26 mouse cellular contexts compared by ENCODE assay signal in genomic region chr12:83523056-83523455, GRCm38 (mm10). TPM values are rescaled to one million over a fixed set of nuclear protein-coding genes. Genes with fewer than 3 reads are reported as not detected.
DNase-seq lines count a peak whose midpoint lies in the region; ATAC-seq and TF ChIP-seq lines count a peak whose summit lies in the region.
"Had no signal": no experiment of that assay in that cellular context is flagged by ENCODE, and none has a peak within 500 bp of the region (broad histone marks: within the 10 kb centered on the region; RNA-seq: fewer than 3 reads in every experiment).

No protein-coding gene starts in this region.

- peak overlapping the region; percentile 90 for H3K27ac ChIP-seq in gastrocnemius, adult 2 months
- peak overlapping the region; percentile 46 for H3K27ac ChIP-seq in ES-E14 (ENCODE audit: insufficient read depth, low read depth, low read length, poor library complexity, severe bottlenecking)
- H3K27ac ChIP-seq: embryonic facial prominence, embryonic 10.5 days; embryonic facial prominence, embryonic 13.5 days; forebrain, embryonic 12.5 days; hindbrain, embryonic 12.5 days; hindbrain, postnatal 0 days had no signal

- peaks cover 83% of the 10 kb centered on the region for H3K4me1 ChIP-seq in megakaryocyte, embryonic 14.5 days
- peaks cover 3 to 32% of the 10 kb centered on the region in 2 experiments; a peak in 3 of 4 replicates for H3K4me1 ChIP-seq in ES-E14 (ENCODE audit: control insufficient read depth in 2 of 2, insufficient read depth in 2 of 2, low read length in 2 of 2, poor library complexity in 1 of 2)

- DNase-seq in gastrocnemius, adult 2 months: no peak
- DNase-seq in gastrocnemius, adult 8-10 months (ENCODE audit: low spot score in 2 of 2): no peak
- DNase-seq in ES-E14 (ENCODE audit: low read depth, low spot score): no peak
- DNase-seq in spleen, postnatal 36 days (ENCODE audit: low spot score in 2 of 2): no peak
- DNase-seq: adrenal gland, postnatal 25 days; cerebellum, adult 11-12 months; cerebellum, adult 8-10 months; cerebellum, postnatal 10 days; cerebellum, postnatal 36 days; embryo, embryonic 11 days; gastrocnemius, postnatal 25 days; heart, adult 2 months; kidney, adult 18-20 months had no signal

- in situ Hi-C loops in ES-E14 (cut with MboI; ENCODE audit: low sequenced_read_pairs in 2 of 2, unreplicated experiment in 2 of 2): no loop called here

- no peaks in the 10 kb centered on the region for H3K9me3 ChIP-seq in megakaryocyte, embryonic 14.5 days
- H3K9me3 ChIP-seq in ES-E14 (ENCODE audit: control insufficient read depth, insufficient read depth, low read depth, low read length): no peaks in the 10 kb centered on the region
- H3K9me3 ChIP-seq: embryonic facial prominence, embryonic 10.5 days; embryonic facial prominence, embryonic 13.5 days; forebrain, embryonic 12.5 days; heart, embryonic 10.5 days; hindbrain, embryonic 12.5 days had no signal

- H3K27me3 ChIP-seq in megakaryocyte, embryonic 14.5 days (replicated peaks): no peaks in the 10 kb centered on the region
- H3K27me3 ChIP-seq: embryonic facial prominence, embryonic 13.5 days; forebrain, embryonic 12.5 days; hindbrain, embryonic 12.5 days had no signal

- H3K36me3 ChIP-seq in megakaryocyte, embryonic 14.5 days (replicated peaks; ENCODE audit: low read length): peaks cover 21% of the 10 kb centered on the region
- H3K36me3 ChIP-seq in ES-E14 (ENCODE audit: control insufficient read depth, insufficient read depth, low read length, poor library complexity, severe bottlenecking): peaks cover 8% of the 10 kb centered on the region; the same call in 1 of the 2 replicates
- H3K36me3 ChIP-seq: forebrain, embryonic 12.5 days; hindbrain, embryonic 12.5 days had no signal

- TF ChIP-seq CTCF in gastrocnemius, adult 2 months (IDR thresholded peaks at IDR 0.05): no peak

- intact Hi-C loops in gastrocnemius, adult 2 months (cut with DNase I): loop anchor here (5.0 kb wide), 1 partner anchor 109 kb away; the partner anchor contains the start of gene Rbm25

- ATAC-seq in megakaryocyte, adult 5-6 weeks (ENCODE audit: poor library complexity, severe bottlenecking): no peak
- ATAC-seq: CD4-positive, CD25-positive, alpha-beta regulatory T cell, adult 4 months; forebrain, embryonic 16.5 days; hindbrain, postnatal 0 days; inflammation-experienced regulatory T-cells, adult 6 months; intestine, embryonic 16.5 days had no signal

- H3K4me3 ChIP-seq in gastrocnemius, adult 2 months: no peak overlapping the region
- peak overlapping the region; percentile 67 for H3K4me3 ChIP-seq in megakaryocyte, embryonic 14.5 days (replicated peaks)
- H3K4me3 ChIP-seq in ES-E14 (ENCODE audit: insufficient read depth in 1 of 2, low read depth in 1 of 2, low read length in 2 of 2, poor library complexity in 1 of 2, severe bottlenecking in 1 of 2): no peak overlapping the region
- H3K4me3 ChIP-seq: embryonic facial prominence, embryonic 10.5 days; embryonic facial prominence, embryonic 13.5 days; erythroblast, embryonic 14.5 days; forebrain, embryonic 12.5 days; heart, adult 2 months; heart, embryonic 10.5 days; hindbrain, embryonic 12.5 days had no signal

- peak overlapping the region; percentile 8; the same call in 1 of the 2 replicates for H3K9ac ChIP-seq in ES-E14 (ENCODE audit: insufficient read depth, low read depth, low read length, poor library complexity, severe bottlenecking)
- H3K9ac ChIP-seq: embryonic facial prominence, embryonic 13.5 days; forebrain, embryonic 12.5 days; hindbrain, embryonic 12.5 days had no signal

TF ChIP-seq in ES-E14, 5 proteins besides CTCF, POLR2A, EP300 and RAD21:
- TF ChIP-seq ZC3H11A (IDR thresholded peaks at IDR 0.05; ENCODE audit: borderline replicate concordance, low read depth, low read length) (no peak), CHD2 (IDR thresholded peaks at IDR 0.05; ENCODE audit: low read depth, low read length) (no peak), ZNF384 (IDR thresholded peaks at IDR 0.05; ENCODE audit: low read depth, low read length) (no peak), MAFK (IDR thresholded peaks at IDR 0.05; ENCODE audit: insufficient read depth, low read depth, low read length) (no peak), HCFC1 (IDR thresholded peaks at IDR 0.05; ENCODE audit: borderline replicate concordance, insufficient read depth, low read length) (no peak)

RNA-seq across cellular contexts. Expression of gene Dcaf4, which starts 2.8 kb away (rescaled TPM):
- total RNA-seq in gastrocnemius, adult 2 months (2021): 10 to 100 TPM; 18.0 to 24.5 TPM
- total RNA-seq in gastrocnemius, adult 8-10 months (2022): 10 to 100 TPM; 18.7 to 30.4 (median 20.5) TPM
- polyA plus RNA-seq in megakaryocyte, embryonic 14.5 days (2012; ENCODE audit: insufficient read depth, low replicate concordance): 32.1 and 50.2 TPM in 2 replicates
- total RNA-seq in megakaryocyte, adult 5-6 weeks (2015): 3.5 and 5.8 TPM in 2 replicates
- 5.1 and 5.4 TPM in 2 replicates for total RNA-seq in megakaryocyte, adult 5-6 weeks (2017)
- total RNA-seq in ES-E14 (2012; rRNA removed): 49.8 and 82.1 TPM in 2 replicates

RNA-seq across cellular contexts. Expression of gene Dpf3, which starts 35.5 kb away (rescaled TPM):
- 10 to 100 TPM; 22.5 to 26.3 TPM for total RNA-seq in gastrocnemius, adult 2 months (2021)
- total RNA-seq in gastrocnemius, adult 8-10 months (2022): 10 to 100 TPM; 16.1 to 21.9 (median 20.1) TPM
- polyA plus RNA-seq in megakaryocyte, embryonic 14.5 days (2012; ENCODE audit: insufficient read depth, low replicate concordance): 3.0 TPM in 1 of 2 replicates, not detected in the other
- 0.36 TPM in 1 of 2 replicates, not detected in the other for total RNA-seq in megakaryocyte, adult 5-6 weeks (2015)
- 1.6 and 5.0 TPM in 2 replicates for total RNA-seq in megakaryocyte, adult 5-6 weeks (2017)
- 1.1 and 1.4 TPM in 2 replicates for total RNA-seq in ES-E14 (2012; rRNA removed)
